Mouse (Mus musculus): ENCODE results near the gene Tbl1xr1. TPM values are rescaled to one million over a fixed set of nuclear protein-coding genes. Genes with fewer than 3 reads are reported as not detected.

Gene Tbl1xr1
- total RNA-seq, 1 experiment from 2014 or later: 133 TPM

DNA sequence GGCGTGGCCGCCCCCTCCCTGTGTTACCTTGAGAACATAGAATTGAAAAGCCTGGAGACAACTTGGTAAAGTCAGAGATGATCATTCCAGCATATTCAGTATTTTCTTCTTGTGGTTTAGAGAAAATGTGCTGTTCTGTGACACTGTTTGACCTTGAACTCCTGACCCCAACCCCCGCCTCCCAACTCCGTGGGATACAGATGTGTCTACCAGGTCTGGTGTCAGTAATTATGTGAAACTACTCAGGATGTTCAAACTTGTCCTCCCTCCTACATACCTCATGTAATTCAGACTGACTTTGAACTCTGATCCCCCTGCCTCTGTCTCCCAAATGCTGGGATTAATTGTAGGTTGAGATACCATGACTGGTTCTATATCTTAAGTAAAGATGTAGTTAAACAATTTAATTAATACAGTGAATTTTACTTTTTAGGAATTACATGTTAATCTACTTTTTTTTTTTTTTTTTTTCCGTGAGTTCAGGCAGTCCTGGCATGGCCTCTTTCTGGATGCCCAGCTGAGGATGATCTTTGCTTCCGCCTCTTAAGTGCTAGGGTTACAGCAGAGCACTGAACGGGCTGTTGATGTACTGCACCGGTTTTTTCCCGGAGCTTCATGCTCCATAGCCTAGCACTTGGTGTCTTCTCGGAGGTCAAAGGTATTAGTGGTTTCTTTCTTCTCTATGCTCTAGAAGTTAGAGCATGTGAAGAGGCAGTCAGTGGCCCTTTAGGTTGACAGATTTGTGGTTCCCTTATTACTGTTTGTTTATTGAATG is 8.0 kb downstream of the Tbl1xr1 start:
- ATAC-seq (replicated peaks; ENCODE audit: low read depth, poor library complexity, severe bottlenecking): no peak

DNA sequence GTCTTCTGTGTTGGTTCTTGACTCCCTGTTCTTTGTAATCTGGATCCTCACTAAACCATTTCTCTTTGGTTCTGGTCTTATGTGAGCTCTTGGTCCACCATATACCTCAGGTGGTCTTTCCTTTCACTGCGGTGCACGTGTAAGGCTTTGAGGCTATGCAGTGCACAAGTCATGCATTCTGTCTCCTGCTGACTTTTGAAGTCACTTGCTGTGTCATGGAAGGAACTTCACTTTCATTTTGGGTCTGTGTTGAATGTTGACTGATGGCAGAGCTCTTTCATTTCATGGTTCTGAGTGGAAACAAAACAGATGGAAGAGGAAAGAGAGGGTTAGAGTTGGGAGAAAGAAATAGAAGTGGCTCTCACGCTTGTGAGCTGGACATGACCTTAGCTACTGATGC is 13.4 kb downstream of the Tbl1xr1 start:
- peak; percentile 14; the same call in 1 of the 2 replicates for ATAC-seq (replicated peaks; ENCODE audit: low read depth, poor library complexity, severe bottlenecking)

DNA sequence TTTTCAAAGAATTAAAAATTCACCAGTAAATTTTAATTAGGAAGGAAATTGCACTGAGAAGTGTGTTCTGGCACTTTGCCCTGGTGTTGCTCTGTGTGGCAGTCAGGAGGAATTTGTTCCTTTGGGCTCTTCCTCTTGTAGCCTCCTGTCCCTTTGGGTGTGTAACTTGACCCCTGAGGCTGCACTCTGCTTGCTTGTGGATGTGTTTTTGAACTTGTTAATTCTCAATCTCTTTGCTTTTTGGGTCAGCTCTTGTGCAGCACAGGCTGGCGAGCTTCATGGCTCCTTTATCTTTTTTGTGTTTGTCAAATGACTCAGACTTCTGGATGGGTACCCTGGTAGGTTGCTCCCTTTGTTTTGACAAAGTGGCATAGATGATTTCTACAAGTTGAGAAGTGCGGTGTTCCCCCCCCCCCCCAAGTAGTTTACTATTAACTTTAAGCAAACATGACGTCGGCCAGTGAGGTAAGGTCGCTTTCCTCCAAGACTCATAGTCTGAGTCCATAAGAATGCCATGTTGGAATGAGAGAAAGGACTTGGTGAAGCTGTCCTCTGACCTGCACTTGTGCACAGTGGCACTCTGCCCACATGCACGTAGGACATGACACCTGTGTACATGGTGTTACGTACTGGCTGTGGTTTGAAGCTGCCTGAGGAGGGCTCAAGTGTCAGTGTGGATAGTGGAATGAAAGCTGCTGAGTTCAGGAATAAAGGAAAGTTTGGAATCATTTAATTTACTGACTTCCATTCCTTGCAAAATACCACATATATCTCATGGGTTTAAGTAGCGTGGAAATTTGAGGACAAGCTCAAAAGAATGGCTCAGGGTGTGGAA is 14.2 kb downstream of the Tbl1xr1 start:
- peak; percentile 43 for ATAC-seq (replicated peaks; ENCODE audit: low read depth, poor library complexity, severe bottlenecking)

DNA sequence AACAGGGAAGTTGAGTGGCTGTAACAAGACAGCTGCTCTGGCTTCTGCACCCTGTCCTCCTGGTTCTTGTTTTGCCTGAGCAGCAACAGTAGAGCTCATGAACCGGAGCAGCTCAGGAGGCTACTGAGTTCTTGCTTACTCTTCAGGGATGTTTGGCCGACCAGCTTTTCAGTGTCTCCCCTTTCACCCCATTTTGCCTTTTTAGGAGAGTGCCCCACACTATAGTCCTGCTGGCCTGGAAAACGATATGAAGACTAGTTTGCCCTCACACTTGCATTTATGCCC is 14.8 kb downstream of the Tbl1xr1 start:
- peak; percentile 28 for ATAC-seq (replicated peaks; ENCODE audit: low read depth, poor library complexity, severe bottlenecking)

DNA sequence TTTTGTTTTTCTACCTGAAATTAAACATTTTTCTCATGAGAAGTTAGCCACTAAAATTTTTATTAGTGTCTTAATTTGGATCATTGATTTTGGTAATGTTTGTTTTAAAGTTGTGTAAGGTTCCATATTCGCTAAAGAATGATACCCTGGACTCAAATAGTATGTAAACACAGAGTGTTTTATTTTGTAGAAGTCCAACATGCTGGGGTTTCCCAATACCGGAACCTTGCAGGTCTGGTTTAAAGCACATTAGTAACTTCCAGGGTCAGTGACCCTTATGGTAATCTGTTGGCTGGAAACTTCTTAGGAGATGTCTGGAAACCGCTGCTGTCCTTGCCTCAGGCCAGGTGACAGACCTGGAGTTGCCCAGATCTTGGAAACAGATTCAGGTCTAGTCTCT is 15.2 kb downstream of the Tbl1xr1 start:
- ATAC-seq (replicated peaks; ENCODE audit: low read depth, poor library complexity, severe bottlenecking): no peak

DNA sequence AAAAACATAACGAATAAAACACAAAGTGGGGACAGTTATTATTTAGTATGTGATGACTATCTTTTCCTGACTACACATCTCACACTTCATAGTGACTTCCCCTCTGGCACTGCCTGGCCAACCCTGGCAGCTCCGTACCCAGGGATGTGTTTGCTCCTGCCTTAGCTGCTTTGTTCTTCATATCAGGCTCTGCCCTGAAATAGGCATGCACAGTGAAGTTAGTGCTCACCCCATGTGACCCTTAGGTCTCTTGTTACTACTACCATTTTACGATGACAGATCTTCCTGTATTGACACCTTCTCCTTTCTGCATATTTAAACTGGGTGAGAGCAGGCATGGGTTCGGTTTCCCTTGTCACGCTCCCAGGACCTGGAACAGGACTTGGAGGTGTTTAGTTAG is 16.3 kb downstream of the Tbl1xr1 start:
- ATAC-seq (replicated peaks; ENCODE audit: low read depth, poor library complexity, severe bottlenecking): no peak; the same call in 1 of the 2 replicates

DNA sequence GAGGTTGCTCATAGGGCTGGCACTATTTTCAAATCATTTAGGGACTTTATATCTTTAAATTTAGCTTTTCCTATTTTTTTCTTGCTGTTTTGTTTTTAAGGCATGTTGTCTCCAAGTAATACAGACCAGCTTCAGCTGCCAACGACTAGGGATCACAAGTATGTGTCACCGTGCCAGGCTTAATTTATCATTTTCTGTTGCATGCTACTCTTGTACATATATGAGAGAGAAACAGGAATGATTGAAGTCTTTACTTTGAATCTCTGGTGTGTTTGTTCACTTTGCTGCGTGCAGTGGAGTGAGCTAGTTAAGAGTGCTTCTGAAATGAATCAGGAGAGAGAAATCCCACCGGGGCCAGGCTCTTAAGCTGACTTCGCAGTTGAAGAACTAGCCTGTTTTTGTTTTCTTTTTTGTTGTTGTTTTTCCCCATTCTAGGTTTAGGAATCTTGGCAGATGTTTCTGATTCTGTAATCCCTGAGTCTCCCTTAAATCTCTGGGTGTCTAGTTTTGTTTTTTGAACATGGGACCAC is 27.6 kb downstream of the Tbl1xr1 start:
- ATAC-seq (replicated peaks; ENCODE audit: low read depth, poor library complexity, severe bottlenecking): no peak

DNA sequence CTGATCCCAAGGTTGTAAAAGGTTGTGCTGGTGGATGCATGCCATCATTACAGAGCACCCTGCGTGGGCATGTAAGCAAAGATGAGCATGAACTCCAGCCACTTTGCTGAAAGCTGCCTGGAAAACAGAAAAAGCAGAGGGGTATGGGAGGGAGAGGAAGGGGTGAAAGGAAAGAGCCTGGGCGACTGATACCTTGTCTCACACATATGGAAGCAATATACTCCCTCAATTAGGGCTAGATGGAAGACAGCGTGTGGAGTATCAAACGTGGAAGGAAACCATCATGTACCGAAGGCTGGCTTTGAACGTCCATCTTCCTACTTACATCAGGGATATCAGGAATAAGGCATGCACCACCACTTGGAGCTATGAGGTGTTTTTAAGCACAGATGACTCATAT is 29.0 kb downstream of the Tbl1xr1 start:
- ATAC-seq (replicated peaks; ENCODE audit: low read depth, poor library complexity, severe bottlenecking): no peak

DNA sequence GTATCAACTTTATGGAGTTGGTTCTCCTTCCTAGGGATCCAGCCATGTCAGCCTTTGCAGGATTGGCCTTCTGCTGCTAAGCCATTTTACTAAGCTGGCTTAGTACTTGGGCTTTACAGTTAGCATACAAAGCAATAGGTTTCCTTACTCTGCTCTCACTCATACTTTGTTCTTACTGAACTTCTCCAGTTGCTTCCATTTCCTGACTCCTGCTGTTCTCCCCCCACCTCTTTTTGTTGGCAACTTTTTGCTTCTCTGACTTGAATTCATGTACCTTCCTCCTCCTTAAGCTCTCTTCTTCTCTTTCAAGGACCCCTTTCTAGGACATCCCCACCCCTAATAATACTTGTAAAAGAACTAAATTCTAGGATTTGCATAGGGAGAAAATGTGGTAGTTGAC is 31.6 kb downstream of the Tbl1xr1 start:
- no peak for ATAC-seq (replicated peaks; ENCODE audit: low read depth, poor library complexity, severe bottlenecking)

DNA sequence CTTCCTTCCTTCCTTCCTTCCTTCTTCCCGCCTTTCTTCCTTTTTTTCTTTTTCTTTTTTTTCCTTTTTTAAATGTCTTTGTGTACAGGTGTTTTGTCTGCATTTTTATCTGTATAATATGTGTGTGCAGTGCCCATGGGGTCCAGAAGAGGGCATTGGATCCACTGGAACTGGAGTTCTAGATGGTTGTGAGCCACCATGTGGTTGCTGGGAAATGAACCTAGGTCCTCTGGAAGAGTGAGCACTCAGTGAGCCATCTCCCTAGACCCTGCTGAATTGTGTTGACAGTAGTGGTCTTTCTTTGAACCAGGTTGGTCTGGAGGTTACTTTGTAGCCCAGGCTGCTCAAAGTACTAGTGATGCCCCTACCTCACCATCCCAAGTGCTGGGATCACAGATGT is 33.2 kb downstream of the Tbl1xr1 start:
- no peak for ATAC-seq (replicated peaks; ENCODE audit: low read depth, poor library complexity, severe bottlenecking)

DNA sequence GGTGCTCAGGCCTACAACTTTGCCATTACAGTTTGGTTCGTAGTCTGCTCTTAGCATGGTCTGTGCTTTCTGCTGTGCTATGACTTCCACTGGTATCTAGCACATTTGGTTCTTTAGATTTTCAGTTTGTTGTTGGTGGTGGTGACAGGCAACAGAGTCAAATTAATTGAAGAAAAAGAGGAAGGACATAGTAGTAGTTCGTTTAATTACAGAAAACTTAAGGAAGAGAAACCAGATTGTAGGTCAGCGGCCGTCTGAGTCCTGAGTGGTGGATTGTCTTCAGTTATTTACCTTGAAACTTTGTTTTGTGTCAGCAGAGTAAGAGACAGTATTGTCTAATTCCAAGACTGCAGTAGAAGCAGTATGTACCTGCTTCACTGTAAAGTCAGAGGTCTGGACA is 37.3 kb downstream of the Tbl1xr1 start:
- peak; percentile 34; the same call in 1 of the 2 replicates for ATAC-seq (replicated peaks; ENCODE audit: low read depth, poor library complexity, severe bottlenecking)

DNA sequence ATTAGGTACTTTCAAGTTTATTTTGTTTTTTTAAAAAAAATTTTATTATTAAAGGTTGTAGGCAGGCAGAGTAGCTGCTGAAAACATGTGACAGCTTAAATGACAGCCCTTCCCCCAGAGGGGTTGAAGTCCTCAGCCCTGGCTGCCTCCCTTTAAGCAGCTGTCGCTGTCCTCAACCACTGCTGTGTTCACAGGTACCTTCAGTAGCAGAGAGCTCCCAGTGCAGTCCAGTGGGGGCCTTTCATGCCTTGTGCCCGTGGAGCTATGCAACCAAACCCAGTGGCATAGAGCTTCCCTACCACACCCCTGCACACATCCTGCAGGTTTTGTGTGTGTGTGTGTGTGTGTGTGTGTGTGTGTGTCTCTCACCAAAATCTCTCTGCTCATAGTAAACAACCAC is 38.8 kb downstream of the Tbl1xr1 start:
- peak; percentile 29 for ATAC-seq (replicated peaks; ENCODE audit: low read depth, poor library complexity, severe bottlenecking)

DNA sequence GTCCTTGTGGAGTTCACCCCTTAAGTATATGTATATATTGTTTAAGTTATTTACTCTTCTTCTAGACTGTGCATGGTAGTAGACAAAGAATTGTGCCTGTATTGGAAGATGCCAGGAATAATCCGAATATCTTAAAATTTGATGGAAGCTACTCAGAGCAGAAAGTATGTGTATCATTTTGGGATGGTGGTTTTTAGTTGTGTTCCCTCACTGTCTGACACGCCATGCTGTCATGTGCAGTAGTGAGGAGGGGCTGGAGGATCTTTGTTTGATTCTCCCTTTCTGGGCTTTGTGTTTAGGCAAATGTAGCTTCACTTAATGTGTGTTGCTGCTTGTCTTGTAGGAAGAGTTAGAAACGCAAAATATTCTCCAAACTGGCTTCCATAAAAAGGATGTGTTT is 39.2 kb downstream of the Tbl1xr1 start:
- no peak for ATAC-seq (replicated peaks; ENCODE audit: low read depth, poor library complexity, severe bottlenecking)

DNA sequence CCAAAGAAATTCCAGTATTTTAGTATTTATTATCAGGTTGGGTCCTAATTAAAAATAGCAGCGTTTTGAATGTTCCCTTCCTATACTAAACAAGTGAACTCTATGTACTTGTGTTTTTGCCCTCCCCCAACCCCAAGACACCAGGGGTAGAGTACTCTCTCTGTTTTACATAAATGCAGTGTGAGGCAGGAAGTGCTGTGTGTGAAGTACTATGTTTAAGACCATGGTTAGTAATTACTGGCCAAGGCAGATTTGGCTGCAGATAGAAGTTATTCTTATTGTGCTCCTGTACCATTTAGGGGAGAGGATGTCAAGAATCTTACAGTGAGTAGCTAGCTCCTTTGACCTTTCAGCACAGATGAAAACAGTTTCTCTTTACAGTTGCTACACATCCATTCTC is 39.7 kb downstream of the Tbl1xr1 start:
- ATAC-seq (replicated peaks; ENCODE audit: low read depth, poor library complexity, severe bottlenecking): no peak

DNA sequence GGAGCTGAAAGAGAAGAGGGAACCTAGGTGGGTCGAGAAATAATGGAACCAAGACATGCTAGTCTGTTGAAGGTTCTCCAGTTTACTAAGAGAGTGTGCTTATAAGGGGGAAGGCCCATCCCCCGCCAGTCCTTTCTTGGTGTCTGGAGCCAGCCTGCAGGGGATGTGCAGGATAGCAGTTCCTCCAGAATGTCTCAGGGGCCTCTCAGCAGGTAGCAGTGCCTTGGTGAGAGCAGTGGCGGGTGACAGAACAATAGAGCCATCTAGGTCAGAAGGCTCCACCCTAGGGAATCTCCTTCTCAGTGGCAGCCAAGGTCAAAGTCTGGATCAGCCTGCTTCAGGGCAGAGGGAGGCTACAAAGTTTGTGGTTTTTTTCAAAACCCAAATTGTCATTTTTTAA is 45.3 kb downstream of the Tbl1xr1 start:
- no peak for ATAC-seq (replicated peaks; ENCODE audit: low read depth, poor library complexity, severe bottlenecking)

DNA sequence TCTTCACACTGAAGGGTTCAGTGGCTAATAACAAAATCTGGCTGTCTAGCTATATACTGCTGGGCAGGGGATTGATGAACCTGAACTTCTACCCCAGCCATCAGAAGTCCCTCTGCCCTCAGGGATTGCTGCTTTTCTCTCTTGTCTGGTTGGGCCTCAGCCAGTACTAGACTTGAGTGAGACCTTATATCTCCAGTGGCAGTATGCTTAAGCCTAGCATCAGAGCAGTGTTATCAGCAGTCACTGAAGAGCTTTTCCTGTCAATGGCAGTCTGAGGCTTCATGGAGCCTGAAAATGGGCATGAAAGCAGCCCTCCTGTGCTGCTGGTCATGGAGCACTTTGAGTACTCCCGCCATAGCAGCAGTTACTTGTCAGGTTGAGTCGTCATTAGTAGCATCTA is 46.7 kb downstream of the Tbl1xr1 start:
- peak; percentile 80 for ATAC-seq (replicated peaks; ENCODE audit: low read depth, poor library complexity, severe bottlenecking)

DNA sequence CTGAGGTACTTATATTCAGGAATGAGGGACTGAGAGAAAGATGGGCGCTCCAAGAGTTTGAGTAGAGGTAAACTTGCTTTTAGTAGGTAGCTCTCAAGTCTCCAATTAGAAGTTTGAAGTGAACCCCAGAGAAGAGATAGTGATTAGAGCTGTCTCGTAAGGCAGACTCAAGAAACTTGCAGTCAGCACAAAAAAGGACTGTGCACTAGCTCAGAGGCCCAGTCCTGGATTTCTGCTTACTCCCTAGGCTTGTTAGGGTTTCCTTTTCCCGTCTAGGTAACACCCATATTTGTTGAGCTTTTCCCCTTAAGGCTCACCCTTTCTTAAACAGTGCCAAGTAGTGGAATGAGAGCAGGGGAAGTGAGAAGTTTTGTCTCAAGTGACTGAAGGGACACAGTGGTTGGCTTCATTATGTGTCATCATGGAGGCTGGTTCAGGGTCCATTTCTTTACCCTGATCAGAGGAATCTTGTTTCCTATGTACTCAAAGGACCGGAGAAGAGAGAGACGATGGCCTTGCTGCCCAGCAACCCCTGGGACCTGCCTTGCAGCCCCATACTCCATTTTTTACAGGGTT is 49.9 kb downstream of the Tbl1xr1 start:
- peak; percentile 37 for ATAC-seq (replicated peaks; ENCODE audit: low read depth, poor library complexity, severe bottlenecking)

DNA sequence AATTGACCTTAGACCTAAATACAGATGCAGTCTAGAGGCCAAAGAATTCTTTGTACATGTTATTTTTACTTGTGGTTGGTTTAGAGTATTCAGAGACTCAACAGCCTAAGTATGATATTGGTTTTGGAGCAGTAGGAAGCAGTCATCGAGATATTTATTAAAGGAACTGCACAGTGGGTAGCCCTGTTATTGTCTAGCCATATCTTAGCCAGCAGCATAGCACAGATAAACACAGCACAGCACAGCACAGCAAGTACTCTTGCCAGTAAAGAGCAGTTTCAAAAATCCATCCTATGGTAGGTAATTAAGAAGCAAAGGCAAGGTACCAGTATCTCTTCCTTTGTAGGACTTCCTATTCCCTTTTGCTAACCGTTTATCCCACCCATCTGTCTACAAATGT is 54.8 kb downstream of the Tbl1xr1 start:
- ATAC-seq (replicated peaks; ENCODE audit: low read depth, poor library complexity, severe bottlenecking): peak; percentile 33; the same call in 1 of the 2 replicates

DNA sequence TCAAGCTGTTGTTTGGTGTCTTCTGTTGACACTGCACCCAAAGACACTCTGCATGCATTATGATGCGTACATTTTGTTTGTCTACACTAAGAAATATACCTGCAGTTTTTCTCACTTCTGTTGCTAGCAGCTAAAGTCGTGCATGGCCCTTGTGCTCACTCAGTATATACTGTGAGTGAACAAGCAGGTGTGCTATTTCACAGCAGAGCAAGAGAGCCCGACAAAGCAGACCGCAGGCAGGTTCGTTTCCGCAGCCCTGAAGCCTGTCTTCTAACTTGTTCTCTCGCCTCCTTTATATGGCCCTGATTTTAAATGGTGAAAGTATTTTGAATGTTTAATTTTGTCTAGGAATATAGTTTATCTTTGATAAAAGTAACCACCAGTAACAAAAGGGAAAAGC is 57.2 kb downstream of the Tbl1xr1 start:
- no peak for ATAC-seq (replicated peaks; ENCODE audit: low read depth, poor library complexity, severe bottlenecking)

DNA sequence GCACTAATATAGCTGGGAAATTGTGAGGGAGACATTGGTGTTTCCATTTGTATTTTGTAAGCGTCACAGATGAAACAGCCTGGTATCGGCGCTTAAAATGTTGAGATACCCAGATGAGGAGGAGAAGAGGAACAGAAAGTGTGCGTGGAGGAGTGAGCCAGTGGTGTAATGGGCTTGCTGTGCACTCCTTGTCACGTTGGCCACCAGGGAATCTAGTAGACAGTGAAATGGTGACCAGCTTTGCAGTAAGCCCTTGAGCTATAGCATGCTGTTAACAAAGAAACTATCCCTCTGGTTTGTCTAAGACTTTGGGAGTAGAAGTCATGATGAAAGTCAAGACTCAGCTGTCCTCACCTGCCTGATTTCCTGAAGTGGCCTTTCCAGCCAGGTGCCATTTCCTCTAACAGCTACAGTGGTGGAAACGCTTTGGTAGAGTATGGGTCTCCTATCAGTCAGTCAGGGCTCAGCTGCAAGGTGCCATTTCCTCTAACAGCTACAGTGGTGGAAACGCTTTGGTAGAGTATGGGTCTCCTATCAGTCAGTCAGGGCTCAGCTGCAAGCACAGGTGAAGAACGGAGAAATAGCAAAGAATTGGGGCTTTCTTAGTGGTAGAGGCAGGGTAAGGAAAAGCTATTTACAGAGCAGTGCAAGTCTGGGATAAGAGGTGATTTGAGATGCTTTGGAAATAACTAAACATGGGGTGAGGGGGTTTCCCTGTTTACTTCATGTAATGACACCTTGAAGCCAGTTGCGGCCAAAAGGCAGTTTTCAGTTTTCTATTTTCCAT is 61.5 kb downstream of the Tbl1xr1 start:
- peak; percentile 45 for ATAC-seq (replicated peaks; ENCODE audit: low read depth, poor library complexity, severe bottlenecking)
